Mouse (Mus musculus) bone marrow, adult 2 months (tissue): Measurements from ENCODE around the gene Olfr90.

ENCODE experiments used
- CTCF ChIP-seq: fragments of 200-500 bp; IDR thresholded peaks from 2 replicates; pipeline ENCODE4 v1.5.1; 2011; ENCODE audit warnings: low read length, control low read depth; ENCODE audit not compliant: control insufficient read depth, insufficient read depth
- POLR2A ChIP-seq: fragments of 200-500 bp; IDR thresholded peaks from 2 replicates; pipeline ENCODE4 v1.6.1; 2011; ENCODE audit warnings: low read depth, mild to moderate bottlenecking, control low read depth, low read length, borderline replicate concordance; ENCODE audit not compliant: control insufficient read depth

GRCm38 (mm10) chr17:37044651-37045244 lies 43.6 kb downstream of the Olfr90 start:
- TF ChIP-seq CTCF: no peak
- TF ChIP-seq POLR2A: no peak
